Mouse (Mus musculus): ENCODE measurements at regions not wholly inside any gene's neighbourhood (a gene's known extent, or its start where the extent isn't known, plus 50 kb on each side); places are given as distances from the start of the nearest gene placed in this dataset.

DNA sequence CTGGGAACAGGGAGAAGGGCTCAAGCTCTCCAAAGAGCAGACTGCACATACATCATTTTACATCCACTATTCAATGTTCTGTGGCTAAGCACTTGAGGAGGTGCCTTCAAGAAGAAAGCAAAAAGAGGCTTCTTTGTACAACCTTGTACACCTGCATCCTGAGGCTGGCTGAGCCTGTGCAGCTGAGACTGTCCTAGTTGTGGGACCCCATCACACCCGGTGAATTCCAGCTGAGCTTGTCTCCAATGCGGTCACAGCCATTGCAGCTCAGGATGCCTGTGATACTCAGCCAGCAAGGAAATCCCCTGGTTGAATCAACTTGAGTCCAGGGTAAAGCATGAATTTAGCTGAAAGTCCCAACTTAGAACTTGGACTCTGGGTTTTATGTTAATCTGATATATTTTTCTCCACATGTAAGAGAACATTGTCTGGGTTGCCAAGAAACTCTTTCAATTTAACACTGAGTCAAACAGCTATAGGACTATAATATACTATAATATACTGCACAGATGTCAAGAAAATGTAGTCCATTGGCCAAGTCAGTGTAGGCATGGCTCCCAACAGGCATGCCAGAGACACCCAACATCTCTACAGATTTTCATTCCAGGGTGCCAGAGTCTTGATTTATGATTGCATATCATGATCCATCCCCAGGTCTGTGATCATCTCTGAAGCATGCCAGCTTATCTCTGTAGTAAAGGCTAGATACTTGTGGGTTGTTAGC, 599.2 kb downstream of the Pard3 start:
- DNase-seq (ENCODE audit: extremely low spot score, low read depth, low spot score) = no peak

DNA sequence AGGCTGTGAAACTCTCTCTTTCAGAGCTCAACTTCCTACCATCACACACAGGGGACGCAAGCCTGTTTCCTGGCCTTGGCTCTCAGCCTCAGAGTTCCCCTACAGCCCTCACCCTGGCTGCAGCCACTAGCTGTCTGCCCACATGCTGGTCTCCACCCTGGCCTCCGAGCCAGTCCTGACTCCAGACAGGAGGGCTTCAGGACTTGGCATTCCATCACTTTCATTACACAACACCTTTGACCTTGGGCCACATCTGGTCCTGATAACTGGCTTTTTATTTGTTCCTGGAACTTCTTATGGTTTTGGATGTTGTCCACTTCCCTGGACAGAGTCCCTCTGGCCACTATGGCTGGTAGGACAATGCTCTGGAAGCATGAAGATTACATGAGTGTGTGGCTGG, 602.9 kb downstream of the Pard3 start:
- no peak for DNase-seq (ENCODE audit: extremely low spot score, low read depth, low spot score)

DNA sequence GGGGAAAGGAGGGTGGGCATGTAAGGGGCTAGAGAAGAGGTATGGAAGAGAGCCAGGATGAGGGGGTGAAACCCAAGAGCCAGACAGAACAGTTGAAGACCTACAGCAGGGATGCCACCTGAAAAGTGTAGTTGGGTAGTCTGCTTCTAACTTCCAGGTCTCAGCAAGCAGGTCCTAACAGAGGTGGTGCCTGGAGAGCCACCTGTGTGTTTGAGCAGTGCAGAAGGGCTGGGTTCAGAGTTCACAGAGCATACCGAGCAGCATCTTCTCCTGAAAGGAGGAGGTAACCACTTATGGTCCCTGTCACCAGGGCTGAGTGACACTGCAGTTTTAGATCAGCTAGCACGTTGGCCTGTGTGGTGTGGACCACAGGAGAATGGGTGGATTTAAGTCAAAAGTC, 605.3 kb downstream of the Pard3 start:
- no peak for DNase-seq (ENCODE audit: extremely low spot score, low read depth, low spot score)

DNA sequence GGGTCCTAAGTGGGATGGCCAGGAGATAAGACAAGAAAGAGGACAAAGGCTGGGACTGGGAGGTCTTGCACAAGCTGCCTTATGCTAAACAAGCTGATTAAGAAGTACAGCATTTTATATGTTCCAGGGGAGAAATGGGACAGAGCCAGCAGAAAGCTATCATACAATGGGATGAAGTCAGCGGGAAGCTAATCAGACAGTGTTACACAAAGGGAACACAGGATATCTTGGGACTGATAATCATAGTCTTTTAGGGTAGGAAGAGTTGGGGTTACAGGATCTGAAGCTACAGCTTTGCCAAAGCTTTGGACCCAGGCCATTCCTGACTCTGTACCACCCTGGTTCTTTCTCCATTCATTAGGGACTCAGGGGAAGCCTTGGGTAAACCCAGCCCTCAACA, 610.4 kb downstream of the Pard3 start:
- DNase-seq (ENCODE audit: extremely low spot score, low read depth, low spot score) = no peak

DNA sequence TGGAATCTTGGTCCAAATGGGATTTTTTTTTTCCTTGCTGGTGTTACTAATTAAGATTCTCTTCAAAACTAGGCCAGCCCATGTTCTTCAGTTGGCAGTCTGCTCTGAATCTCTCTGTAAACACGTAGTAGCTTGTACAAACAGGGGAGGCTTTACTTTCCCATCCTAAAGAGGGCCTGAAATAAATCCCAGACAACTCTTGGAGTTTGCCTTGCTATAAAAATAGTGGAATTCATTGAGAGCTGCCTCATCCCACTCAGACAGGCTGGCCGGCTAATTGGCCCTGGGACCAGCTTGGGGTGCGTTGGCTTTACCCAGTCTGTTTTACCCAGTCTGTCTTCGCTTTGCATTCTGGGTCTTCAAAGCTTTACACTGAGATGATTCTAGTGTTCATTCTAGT, 611.7 kb downstream of the Pard3 start:
- no peak for DNase-seq (ENCODE audit: extremely low spot score, low read depth, low spot score)

DNA sequence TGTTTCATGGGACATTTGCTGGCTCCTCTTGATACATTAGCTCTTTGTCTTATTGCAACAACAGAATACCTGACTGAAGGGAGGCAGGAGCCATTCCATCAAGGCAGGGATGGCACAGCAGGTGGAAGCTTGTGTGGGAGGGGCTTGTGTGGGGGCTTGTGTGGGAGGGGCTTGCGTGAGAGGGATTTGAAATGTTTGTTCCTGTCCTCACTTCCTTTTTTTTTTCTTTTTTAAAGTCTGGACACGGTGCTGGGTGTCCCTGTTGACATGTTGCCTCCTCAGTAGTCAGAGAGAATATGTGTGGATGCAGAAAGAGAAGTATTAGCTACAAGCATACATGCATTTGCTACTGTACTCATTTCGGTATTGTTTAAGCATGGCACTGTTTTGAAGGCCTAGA, 616.5 kb downstream of the Pard3 start:
- DNase-seq (ENCODE audit: extremely low spot score, low read depth, low spot score) = no peak

DNA sequence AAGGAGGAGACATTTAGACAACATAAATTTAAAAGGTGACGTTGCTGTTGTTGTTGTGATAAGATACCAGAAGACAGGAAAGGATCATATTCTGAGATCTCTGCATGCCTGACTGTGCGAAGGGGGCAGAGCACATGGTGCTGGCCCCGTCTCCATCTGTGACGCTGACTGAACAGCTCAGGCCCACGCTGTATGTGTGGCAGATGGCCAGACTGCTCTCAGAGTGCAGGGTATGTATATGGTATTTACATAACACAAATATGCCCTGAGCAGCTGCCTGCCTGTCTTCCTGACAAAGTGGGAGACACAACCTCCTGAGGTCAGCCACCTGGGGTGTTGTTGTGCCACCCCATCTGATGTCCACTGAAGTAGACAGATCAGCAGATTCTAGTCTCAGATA, 620.5 kb downstream of the Pard3 start:
- no peak for DNase-seq (ENCODE audit: extremely low spot score, low read depth, low spot score)

DNA sequence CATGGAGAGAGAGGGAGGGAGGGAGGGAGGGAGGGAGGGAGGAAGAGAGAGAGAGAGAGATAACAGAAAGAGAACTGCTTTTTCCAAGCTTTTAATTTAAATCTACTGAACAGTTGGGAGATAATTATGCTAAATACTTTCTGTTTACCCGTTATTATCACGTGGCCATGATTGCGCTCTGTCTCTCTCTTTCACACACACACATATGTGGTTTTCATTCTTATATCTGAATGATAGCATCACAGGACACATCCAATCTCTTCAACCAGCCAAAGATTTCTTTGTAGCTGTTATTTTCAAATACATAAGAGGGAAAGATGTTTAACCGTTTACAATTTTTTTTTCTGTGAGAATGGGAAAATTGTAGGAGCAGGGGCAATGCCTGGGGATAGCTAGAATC, 627.1 kb downstream of the Pard3 start:
- no peak for DNase-seq (ENCODE audit: extremely low spot score, low read depth, low spot score)

DNA sequence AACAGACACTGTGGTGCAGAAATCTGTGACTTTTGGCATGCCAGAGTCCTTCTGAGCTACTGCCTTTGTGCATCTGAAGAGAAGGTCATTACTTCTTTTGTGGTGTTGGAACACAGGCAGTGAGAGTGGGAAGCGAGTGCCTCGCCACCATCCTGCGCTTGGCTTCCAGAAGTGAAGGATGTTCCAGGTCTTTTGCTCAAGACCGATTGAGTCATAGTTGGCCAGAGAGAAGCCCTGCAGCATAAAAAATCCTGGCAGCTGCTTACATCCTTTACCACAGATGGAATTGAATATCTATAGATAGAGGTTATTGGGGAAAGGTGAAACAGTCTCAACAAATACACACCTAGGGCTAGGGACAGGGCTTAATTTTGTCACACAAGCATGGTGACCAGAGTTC, 634.7 kb downstream of the Pard3 start:
- DNase-seq (ENCODE audit: extremely low spot score, low read depth, low spot score) = no peak

DNA sequence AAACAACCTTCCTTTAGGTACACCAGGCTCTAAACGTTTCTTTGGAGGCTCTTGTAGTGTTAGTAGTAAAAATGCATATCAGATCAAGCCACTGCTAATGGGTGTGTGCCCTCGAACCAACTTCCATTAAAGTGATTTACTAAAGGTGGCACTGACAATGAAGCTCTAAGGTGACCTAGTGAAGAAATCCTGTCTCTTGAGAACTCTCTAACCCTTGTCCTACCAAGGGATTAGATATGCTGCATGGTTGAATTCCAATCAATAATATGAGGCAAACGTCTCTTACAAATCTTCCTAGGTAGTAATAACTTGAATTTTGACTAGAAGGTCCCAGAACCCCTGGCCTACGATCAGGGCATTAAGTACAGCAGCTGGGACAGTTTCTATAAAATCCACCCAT, 640.7 kb downstream of the Pard3 start:
- no peak for DNase-seq (ENCODE audit: extremely low spot score, low read depth, low spot score)

DNA sequence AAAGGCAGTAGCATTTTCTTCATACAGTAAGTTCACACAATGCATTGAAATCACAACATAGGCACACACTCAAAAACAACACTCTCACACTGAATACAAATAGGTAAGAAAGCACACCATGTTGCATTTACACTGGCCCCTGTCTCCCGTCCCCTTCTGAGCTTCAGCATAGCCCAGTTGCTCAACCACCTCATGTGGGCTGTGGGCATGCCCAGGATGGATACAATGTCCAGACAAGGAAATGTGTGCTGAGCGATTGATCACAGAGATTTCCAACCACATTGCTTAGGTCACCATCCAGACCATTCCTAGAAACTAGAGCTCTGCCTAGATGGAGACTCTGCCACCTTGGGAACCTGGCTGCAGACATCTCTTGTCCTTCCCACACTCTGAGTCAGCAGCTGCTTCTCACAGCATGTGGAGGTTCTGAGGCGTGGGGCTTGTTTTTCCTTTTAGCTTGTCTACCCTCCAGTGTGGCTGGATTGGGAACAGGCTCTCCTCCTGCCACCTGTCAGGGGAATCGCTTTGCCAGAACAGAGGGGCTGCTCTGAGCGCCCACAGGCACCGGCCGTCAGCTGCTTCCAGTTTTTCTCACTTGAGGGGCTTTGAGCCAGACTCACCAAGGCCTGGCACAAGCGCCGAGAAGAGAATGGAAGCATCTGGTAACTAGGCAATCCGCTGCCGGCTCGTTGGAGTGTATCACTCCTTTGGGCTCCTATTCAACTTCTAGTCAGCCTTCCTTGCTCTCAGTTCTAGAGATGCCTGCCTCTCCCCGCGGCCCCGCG, 642.5 kb downstream of the Pard3 start:
- DNase-seq (ENCODE audit: extremely low spot score, low read depth, low spot score) = no peak

DNA sequence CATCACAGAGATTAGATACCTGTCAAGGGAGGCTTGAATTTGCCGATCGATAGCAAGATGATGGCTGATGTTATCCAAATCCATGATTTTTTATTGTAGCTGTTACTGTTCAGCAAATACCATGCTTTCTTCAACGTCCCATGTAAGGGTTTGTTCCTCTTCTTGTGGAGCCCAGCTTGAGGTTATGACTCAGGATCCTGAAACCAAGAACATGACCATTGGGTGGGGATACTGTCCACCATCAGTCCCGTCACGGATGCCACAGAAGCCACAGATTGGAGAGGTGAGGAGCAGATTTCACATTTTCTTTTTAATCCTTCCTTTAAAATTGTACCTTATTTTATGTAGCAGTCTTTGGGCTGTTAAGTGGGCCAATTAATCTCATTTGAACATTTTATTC, 645.7 kb downstream of the Pard3 start:
- DNase-seq (ENCODE audit: extremely low spot score, low read depth, low spot score) = no peak

DNA sequence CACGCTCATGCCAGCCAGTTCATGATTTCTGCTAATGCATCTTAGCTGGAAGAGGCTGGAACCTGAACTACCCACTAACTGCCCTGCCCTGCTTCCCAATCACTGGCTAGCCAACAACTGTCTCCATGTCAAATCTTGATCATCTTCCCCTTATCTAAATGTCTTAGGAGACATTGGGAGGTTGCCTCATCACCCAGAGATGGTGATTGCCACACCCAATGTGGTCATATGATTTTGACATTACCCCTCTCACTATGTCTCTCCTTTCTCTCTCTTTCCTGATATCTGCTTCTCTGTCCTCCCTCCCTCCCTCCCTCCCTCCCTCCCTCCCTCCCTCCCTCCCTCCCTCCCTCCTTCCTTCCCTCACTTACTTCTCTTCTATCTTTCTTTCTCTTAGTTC, 643.3 kb upstream of the Nrp1 start:
- no peak for DNase-seq (ENCODE audit: extremely low spot score, low read depth, low spot score)

DNA sequence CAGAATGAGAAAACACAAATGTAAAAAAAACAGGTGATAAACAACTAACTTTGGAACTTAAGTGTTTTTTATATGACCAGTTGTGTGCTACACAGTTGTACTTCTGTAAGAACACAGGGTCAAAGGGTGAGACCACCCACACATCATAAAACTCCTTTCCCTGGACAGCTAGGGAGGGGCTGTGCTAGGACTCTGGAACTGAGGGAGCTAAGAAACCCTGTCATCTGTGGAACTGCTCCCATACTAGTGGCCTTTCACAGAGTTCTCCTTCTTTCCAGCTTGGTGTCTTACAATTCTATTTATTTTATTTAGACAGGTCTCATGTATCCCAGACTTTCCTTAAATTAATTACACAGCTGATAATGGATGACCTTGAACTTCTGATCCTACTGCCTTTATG, 640.4 kb upstream of the Nrp1 start:
- no peak for DNase-seq (ENCODE audit: extremely low spot score, low read depth, low spot score)

DNA sequence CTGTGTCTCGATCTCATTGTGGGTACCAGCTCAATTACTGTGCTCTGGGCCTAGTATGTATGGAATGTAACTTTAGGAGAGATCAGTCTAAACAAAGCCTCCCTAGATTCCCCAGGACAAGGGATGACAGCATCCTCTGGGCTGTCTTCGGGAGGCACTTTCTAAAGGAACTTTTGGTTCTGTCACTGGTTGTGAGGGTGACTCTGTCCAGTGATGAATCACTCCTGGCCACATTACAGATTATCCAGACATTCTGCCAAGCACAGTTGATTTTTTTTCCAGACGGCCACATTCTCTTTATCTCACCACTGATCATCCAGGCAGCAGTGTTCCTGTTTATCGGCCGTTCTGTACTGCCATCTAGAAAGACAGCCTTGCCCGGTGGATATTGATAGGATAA, 638.5 kb upstream of the Nrp1 start:
- DNase-seq (ENCODE audit: extremely low spot score, low read depth, low spot score) = no peak

DNA sequence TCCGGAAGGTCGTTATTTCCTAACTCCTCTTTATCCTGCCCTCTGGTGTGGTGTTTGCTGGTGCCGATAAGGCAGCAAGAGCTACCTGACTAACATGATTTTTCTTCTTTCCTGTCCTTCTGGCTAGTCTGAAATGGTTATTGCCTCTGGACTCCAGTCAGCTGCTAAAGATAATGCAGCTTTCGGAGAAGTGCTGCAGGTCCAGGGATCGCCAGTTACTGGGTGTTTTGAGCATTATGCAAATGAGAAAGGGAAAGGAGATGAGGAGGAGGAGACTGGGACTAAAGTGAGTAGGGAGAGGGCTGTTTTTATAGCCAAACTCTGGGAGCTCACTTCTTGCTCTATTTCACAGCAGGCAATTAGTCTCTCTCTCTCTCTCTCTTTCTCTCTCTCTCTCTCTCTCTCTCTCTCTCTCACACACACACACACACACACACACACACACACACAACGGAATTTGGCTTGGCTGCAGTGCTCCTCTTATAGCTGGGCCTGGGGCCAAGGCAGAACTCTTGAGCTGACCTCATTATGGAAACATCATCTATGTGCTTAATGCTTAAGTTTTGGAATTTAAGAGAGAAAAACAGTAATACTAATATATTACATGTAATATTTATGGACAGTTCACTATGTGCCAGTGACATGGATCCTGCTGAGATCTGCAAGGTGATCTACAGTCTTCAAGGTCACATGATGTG, 637.7 kb upstream of the Nrp1 start:
- DNase-seq (ENCODE audit: extremely low spot score, low read depth, low spot score) = no peak

DNA sequence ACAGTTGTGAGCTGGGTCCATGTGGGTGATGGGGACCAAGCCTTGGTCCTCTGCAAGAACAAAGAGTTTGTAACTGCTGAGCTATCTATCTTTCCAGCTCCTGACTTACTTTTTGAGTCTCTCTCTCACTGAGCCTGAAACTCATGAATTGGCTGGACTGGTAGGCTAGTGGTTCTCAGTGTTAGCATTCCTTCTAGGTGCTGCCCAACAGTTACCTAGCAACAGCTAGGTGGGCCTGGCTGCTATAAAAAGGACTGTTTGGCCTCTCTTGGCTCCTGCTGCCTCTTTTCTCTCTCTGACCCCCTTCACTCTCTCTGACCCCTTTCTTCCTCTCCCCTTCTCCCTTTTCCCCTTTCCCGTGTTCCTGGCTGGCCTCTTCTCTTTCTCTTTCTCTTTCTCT, 636.8 kb upstream of the Nrp1 start:
- no peak for DNase-seq (ENCODE audit: extremely low spot score, low read depth, low spot score)

DNA sequence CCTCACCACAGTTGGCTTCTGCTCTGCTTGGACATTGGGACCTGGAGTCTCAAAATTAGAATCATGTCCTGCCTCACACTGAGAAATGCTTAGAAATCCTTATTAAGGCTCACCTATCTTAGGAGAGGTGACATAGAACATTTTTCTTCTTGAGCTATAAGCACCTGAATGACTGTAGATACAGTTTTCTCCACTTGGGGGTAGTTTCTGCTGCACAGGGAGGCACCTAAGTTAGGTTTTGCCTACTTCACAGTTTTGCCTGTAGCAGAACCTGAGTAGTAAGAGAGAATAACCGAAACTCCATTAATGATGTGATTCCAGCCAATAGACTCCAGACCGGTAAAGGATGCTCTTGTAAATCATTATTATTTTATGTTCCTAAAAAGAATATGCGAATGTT, 624.3 kb upstream of the Nrp1 start:
- DNase-seq (ENCODE audit: extremely low spot score, low read depth, low spot score) = no peak

DNA sequence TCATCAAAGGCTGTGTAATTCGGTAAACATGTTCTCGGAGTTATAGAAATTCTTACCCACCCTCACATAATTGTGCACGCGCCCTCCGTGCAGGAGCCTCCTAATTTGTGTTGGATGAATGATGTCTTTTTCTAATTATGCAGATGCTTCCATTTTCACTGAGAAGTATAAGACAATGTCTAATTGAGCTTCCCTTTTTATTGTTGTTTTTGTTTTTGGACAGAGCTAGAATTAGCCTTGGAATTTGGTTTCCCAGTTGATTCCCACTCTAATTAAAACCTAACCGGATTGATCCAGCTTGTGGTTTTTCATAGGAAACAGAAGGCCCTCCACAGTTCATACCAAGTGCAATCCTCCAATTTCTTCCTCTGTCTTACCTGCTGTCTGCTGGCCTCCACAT, 616.2 kb upstream of the Nrp1 start:
- no peak for DNase-seq (ENCODE audit: extremely low spot score, low read depth, low spot score)

DNA sequence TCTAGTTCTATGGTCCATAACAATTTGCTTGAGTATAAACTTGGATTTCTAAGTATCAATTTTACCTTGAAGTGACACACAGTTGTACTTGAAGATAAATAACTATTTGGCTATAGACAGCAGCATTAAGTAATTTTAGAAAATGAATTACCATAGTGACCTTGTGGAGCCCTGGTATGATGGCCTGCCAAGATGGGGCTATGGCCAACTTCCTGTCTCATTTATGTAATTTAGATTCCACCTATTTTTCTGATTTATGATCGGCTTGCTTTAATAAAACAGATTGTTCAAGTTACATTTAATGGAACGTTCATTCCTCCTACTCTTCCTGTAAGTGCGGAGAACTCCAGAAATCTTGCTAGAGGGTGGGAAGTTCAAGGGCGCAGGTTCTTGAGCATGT, 613.2 kb upstream of the Nrp1 start:
- DNase-seq (ENCODE audit: extremely low spot score, low read depth, low spot score) = no peak

DNA sequence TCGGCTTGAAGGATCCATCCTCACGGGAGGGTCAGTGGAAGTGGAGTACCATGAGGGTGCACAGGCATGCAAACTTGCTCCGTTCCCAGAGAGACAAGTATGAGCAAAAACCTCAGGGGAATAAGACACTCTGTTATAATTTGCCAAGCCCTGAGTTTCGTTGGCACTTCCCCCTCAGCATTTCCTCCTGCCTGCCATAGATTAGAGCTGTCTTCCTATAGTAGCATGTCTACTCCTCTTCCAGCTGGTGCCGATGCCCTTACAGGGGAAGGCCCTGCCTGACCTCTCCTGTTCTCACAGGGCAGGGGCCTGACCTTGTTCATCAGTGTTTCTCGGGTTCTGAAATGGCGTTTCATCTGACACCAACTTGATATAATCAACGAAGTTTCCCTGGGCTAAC, 611.9 kb upstream of the Nrp1 start:
- DNase-seq (ENCODE audit: extremely low spot score, low read depth, low spot score) = no peak

DNA sequence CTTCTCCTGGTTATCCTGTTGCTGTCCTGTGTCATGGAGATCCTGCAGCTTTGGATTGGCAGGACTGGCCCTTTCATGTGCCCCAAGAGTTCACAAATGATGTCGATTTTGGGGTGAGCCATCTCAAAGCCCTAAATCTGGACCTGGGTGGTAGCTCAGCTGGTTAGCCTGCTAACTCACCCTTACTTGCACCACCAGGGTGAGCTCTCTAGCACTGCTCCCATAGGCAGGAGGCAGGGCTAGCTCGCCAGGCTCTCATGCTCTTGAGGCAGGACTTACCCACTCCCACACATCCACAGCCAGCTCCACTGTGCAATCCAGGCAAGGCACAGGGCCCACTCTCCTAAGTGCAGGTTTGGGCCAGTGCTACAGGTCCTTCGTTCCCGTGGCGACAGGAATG, 605.5 kb upstream of the Nrp1 start:
- DNase-seq (ENCODE audit: extremely low spot score, low read depth, low spot score) = no peak

Data from hindlimb bud, embryonic 11.5 days (tissue).